In genomic region chr13:111939534-111940115, GRCm38 (mm10) we compare ENCODE assay signal across 21 mouse cellular contexts.
DNase-seq lines count a peak whose midpoint lies in the region; ATAC-seq and TF ChIP-seq lines count a peak whose summit lies in the region.
"Had no signal": no experiment of that assay in that cellular context is flagged by ENCODE, and none has a peak within 500 bp of the region (broad histone marks: within the 10 kb centered on the region; RNA-seq: fewer than 3 reads in every experiment).

No protein-coding gene starts in this region.

- H3K27me3 ChIP-seq in kidney, embryonic 16.5 days (ENCODE audit: insufficient read depth, low read length): no peaks in the 10 kb centered on the region
- H3K27me3 ChIP-seq in stomach, embryonic 14.5 days (ENCODE audit: control insufficient read depth, insufficient read depth, low read length): no peaks in the 10 kb centered on the region
- H3K27me3 ChIP-seq in stomach, postnatal 0 days (ENCODE audit: control insufficient read depth, insufficient read depth, low read length): no peaks in the 10 kb centered on the region
- H3K27me3 ChIP-seq in liver, embryonic 15.5 days: 0 out of 2 replicates have a peak, but pooled peaks cover 3% of the 10 kb centered on the region
- no peaks in the 10 kb centered on the region for H3K27me3 ChIP-seq in midbrain, embryonic 10.5 days (ENCODE audit: low read depth, poor library complexity, severe bottlenecking)
- H3K27me3 ChIP-seq: embryonic facial prominence, embryonic 12.5 days; forebrain, embryonic 13.5 days; limb, embryonic 15.5 days; midbrain, embryonic 15.5 days; Patski had no signal

- WGBS in kidney, embryonic 16.5 days: 30% methylated on average over 6 of the region's 6 CpGs
- 39% methylated on average over 6 of the region's 6 CpGs for WGBS in stomach, embryonic 14.5 days
- WGBS in stomach, postnatal 0 days: 42% methylated on average over 6 of the region's 6 CpGs
- WGBS in liver, embryonic 15.5 days (ENCODE audit: insufficient replicate concordance): 55% methylated on average over 6 of the region's 6 CpGs
- WGBS in midbrain, embryonic 10.5 days: 81% methylated on average over 6 of the region's 6 CpGs

- no peaks in the 10 kb centered on the region for H3K36me3 ChIP-seq in kidney, embryonic 16.5 days (ENCODE audit: insufficient read depth, low read length)
- no peaks in the 10 kb centered on the region for H3K36me3 ChIP-seq in stomach, embryonic 14.5 days (ENCODE audit: control insufficient read depth, insufficient read depth, low read length)
- no peaks in the 10 kb centered on the region for H3K36me3 ChIP-seq in stomach, postnatal 0 days (ENCODE audit: control insufficient read depth, insufficient read depth, low read length)
- H3K36me3 ChIP-seq in liver, embryonic 15.5 days (replicated peaks): no peaks in the 10 kb centered on the region
- no peaks in the 10 kb centered on the region for H3K36me3 ChIP-seq in midbrain, embryonic 10.5 days
- H3K36me3 ChIP-seq: embryonic facial prominence, embryonic 12.5 days; limb, embryonic 15.5 days; midbrain, embryonic 15.5 days had no signal

- no peak overlapping the region for H3K9ac ChIP-seq in kidney, embryonic 16.5 days (replicated peaks; ENCODE audit: low read length)
- H3K9ac ChIP-seq in stomach, embryonic 14.5 days (replicated peaks; ENCODE audit: low read depth, low read length): no peak overlapping the region
- no peak overlapping the region for H3K9ac ChIP-seq in stomach, postnatal 0 days (ENCODE audit: low read length)
- peak overlapping the region; percentile 47 for H3K9ac ChIP-seq in liver, embryonic 15.5 days
- H3K9ac ChIP-seq: embryonic facial prominence, embryonic 12.5 days; forebrain, embryonic 13.5 days; limb, embryonic 15.5 days; midbrain, embryonic 15.5 days had no signal

- ATAC-seq in kidney, embryonic 16.5 days (ENCODE audit: low FRiP score, low TSS enrichment): no peak
- ATAC-seq in stomach, embryonic 14.5 days (ENCODE audit: insufficient number of reproducible peaks, insufficient read depth, low FRiP score, low read depth): no peak
- no peak for ATAC-seq in stomach, postnatal 0 days (ENCODE audit: low FRiP score, low TSS enrichment)
- ATAC-seq in liver, embryonic 15.5 days (ENCODE audit: insufficient read depth): no peak
- ATAC-seq: forebrain, embryonic 13.5 days; midbrain, embryonic 15.5 days; Patski had no signal

- TF ChIP-seq EP300 in stomach, postnatal 0 days (optimal IDR thresholded peaks at IDR 0.05): no peak

- H3K4me2 ChIP-seq in kidney, embryonic 16.5 days (replicated peaks; ENCODE audit: low read depth, low read length): no peak overlapping the region
- no peak overlapping the region for H3K4me2 ChIP-seq in stomach, embryonic 14.5 days (replicated peaks; ENCODE audit: low read depth, low read length)
- no peak overlapping the region for H3K4me2 ChIP-seq in stomach, postnatal 0 days (replicated peaks; ENCODE audit: low read depth)
- H3K4me2 ChIP-seq in liver, embryonic 15.5 days: peak overlapping the region; percentile 50; the same call in 1 of the 2 replicates
- H3K4me2 ChIP-seq: embryonic facial prominence, embryonic 12.5 days; forebrain, embryonic 13.5 days; limb, embryonic 15.5 days; midbrain, embryonic 15.5 days had no signal

- H3K4me1 ChIP-seq in kidney, embryonic 16.5 days (ENCODE audit: insufficient read depth, low read length): peaks cover 43% of the 10 kb centered on the region
- peaks cover 25% of the 10 kb centered on the region for H3K4me1 ChIP-seq in stomach, embryonic 14.5 days (ENCODE audit: control insufficient read depth, insufficient read depth, low read length)
- peaks cover 6% of the 10 kb centered on the region for H3K4me1 ChIP-seq in stomach, postnatal 0 days (replicated peaks; ENCODE audit: control insufficient read depth, insufficient read depth)
- peaks cover 90% of the 10 kb centered on the region for H3K4me1 ChIP-seq in liver, embryonic 15.5 days (replicated peaks)
- H3K4me1 ChIP-seq in midbrain, embryonic 10.5 days: peaks cover 17% of the 10 kb centered on the region

- no peak for TF ChIP-seq CTCF in stomach, postnatal 0 days (IDR thresholded peaks at IDR 0.05; ENCODE audit: low read depth)

- peak overlapping the region; percentile 23; the same call in 1 of the 2 replicates for H3K27ac ChIP-seq in kidney, embryonic 16.5 days (ENCODE audit: low read length)
- peak overlapping the region; percentile 56 for H3K27ac ChIP-seq in stomach, embryonic 14.5 days (ENCODE audit: low read length)
- H3K27ac ChIP-seq in stomach, postnatal 0 days (replicated peaks): no peak overlapping the region
- peak overlapping the region; percentile 93 for H3K27ac ChIP-seq in liver, embryonic 15.5 days (replicated peaks)
- H3K27ac ChIP-seq in midbrain, embryonic 10.5 days (replicated peaks): no peak overlapping the region
- H3K27ac ChIP-seq: embryonic facial prominence, embryonic 12.5 days; forebrain, embryonic 13.5 days; layer of hippocampus, adult 2 months; limb, embryonic 15.5 days; midbrain, embryonic 15.5 days had no signal

- no peak for DNase-seq in kidney, adult 8-10 months
- DNase-seq in stomach, postnatal 0 days (ENCODE audit: low spot score): no peak
- no peak for DNase-seq in midbrain, embryonic 10.5 days (ENCODE audit: low spot score)
- no peak for DNase-seq in adrenal gland, postnatal 36 days
- DNase-seq: adrenal gland, adult 8-10 months; cerebellum, adult 11 months; cerebellum, postnatal 10 days; gastrocnemius, postnatal 25 days; heart, adult 2 months; kidney, postnatal 10 days; thymus, adult 18-20 months had no signal

- no peaks in the 10 kb centered on the region for H3K9me3 ChIP-seq in kidney, embryonic 16.5 days (ENCODE audit: low read length)
- no peaks in the 10 kb centered on the region for H3K9me3 ChIP-seq in stomach, embryonic 14.5 days (ENCODE audit: control insufficient read depth, low read depth, low read length)
- H3K9me3 ChIP-seq in stomach, postnatal 0 days (ENCODE audit: control insufficient read depth, low read length): no peaks in the 10 kb centered on the region
- H3K9me3 ChIP-seq in liver, embryonic 15.5 days (replicated peaks): no peaks in the 10 kb centered on the region
- H3K9me3 ChIP-seq in midbrain, embryonic 10.5 days (replicated peaks): no peaks in the 10 kb centered on the region
- H3K9me3 ChIP-seq: embryonic facial prominence, embryonic 12.5 days; forebrain, embryonic 13.5 days; limb, embryonic 15.5 days; midbrain, embryonic 15.5 days had no signal

- no peak overlapping the region for H3K4me3 ChIP-seq in kidney, embryonic 16.5 days (ENCODE audit: low read length)
- no peak overlapping the region for H3K4me3 ChIP-seq in stomach, embryonic 14.5 days (ENCODE audit: low read depth, low read length)
- no peak overlapping the region for H3K4me3 ChIP-seq in stomach, postnatal 0 days (ENCODE audit: low read depth, low read length)
- no peak overlapping the region for H3K4me3 ChIP-seq in liver, embryonic 15.5 days (replicated peaks)
- H3K4me3 ChIP-seq in midbrain, embryonic 10.5 days: no peak overlapping the region
- H3K4me3 ChIP-seq: embryonic facial prominence, embryonic 12.5 days; forebrain, embryonic 13.5 days; heart, adult 2 months; layer of hippocampus, adult 2 months; limb, embryonic 15.5 days; midbrain, embryonic 15.5 days; myocyte had no signal

Comparison
In these comparisons a context has a peak if more than half of its experiments do, and no peak if none do; other contexts are left out.
1. H3K27ac ChIP-seq: peak in kidney, embryonic 16.5 days (single experiment), stomach, embryonic 14.5 days (single experiment) and liver, embryonic 15.5 days (single experiment); none in stomach, postnatal 0 days (single experiment) and midbrain, embryonic 10.5 days (single experiment).